Mouse (Mus musculus) thymus, postnatal 4 days (tissue): ENCODE data around the gene Olfr153.
"Not testable (repeated sequence)": the region's sequence is repeated elsewhere in the genome, so short reads cannot be mapped to it uniquely, and the experiment has no call there.

Source experiments
- DNase-seq: peaks from one replicate; pipeline ENCODE4 v3.0.0; 2021

Olfr153 gene

GRCm38 (mm10) chr2:87531496-87531895, at the start of gene Olfr153:
TSS of gene Olfr153 (plus strand) at chr2:87531796.
- DNase-seq, result no peak

- no peak for DNase-seq
Observed at GRCm38 (mm10) chr2:87482276-87482675, 49.3 kb upstream of the Olfr153 start.

- not testable (repeated sequence) for DNase-seq
Observed at GRCm38 (mm10) chr2:87496993-87497392, 34.6 kb upstream of the Olfr153 start, which contains the start of gene Pramel7. TSS of gene Pramel7 (minus strand) at chr2:87497093.

GRCm38 (mm10) chr2:87506265-87506664, 25.3 kb upstream of the Olfr153 start, which contains the start of gene Pramel6:
TSS of gene Pramel6 (plus strand) at chr2:87506565.
- no peak for DNase-seq

GRCm38 (mm10) chr2:87515046-87515445, 16.6 kb upstream of the Olfr153 start:
- no peak for DNase-seq

GRCm38 (mm10) chr2:87515457-87516060, 16.0 kb upstream of the Olfr153 start:
- DNase-seq, result no peak

- no peak for DNase-seq
Observed at GRCm38 (mm10) chr2:87516581-87516980, 15.0 kb upstream of the Olfr153 start.

GRCm38 (mm10) chr2:87520651-87521050, 10.9 kb upstream of the Olfr153 start:
- no peak for DNase-seq

- not testable (repeated sequence) for DNase-seq
Observed at GRCm38 (mm10) chr2:87525899-87526616, 5.5 kb upstream of the Olfr153 start.

- DNase-seq, result no peak
Observed at GRCm38 (mm10) chr2:87534826-87535225, 3.2 kb downstream of the Olfr153 start.

- no peak for DNase-seq
Observed at GRCm38 (mm10) chr2:87545442-87545841, 13.8 kb downstream of the Olfr153 start, which contains the start of gene Olfr1128. TSS of gene Olfr1128 (minus strand) at chr2:87545542.

- not testable (repeated sequence) for DNase-seq
Observed at GRCm38 (mm10) chr2:87573602-87574001, 42.0 kb downstream of the Olfr153 start, which contains the start of gene Olfr1129. TSS of gene Olfr1129 (plus strand) at chr2:87573902.
